Mouse (Mus musculus) embryonic facial prominence, embryonic 15.5 days (tissue): ENCODE results near the gene Gm1330. TPM values are rescaled to one million over a fixed set of nuclear protein-coding genes. Genes with fewer than 3 reads are reported as not detected.
"Not testable (repeated sequence)": the region's sequence is repeated elsewhere in the genome, so short reads cannot be mapped to it uniquely, and the experiment has no call there.

ENCODE experiments used
- ATAC-seq: fragments of 200-750 bp; cut with Nextera tagmentation; 2 replicates; pipeline ENCODE4 v1.8.0; 2017; ENCODE audit warnings: low read depth, moderate TSS enrichment; ENCODE audit not compliant: insufficient number of reproducible peaks, low FRiP score, low TSS enrichment
- H3K27ac ChIP-seq: fragments of 300-500 bp; sonication (generic); replicated peaks from 2 replicates; pipeline ENCODE4 v1.5.1; 2015; ENCODE audit warnings: mild to moderate bottlenecking, inconsistent platforms
- H3K27me3 ChIP-seq: fragments of 300-500 bp; sonication (generic); 2 replicates; pipeline ENCODE4 v1.6.1; 2015; ENCODE audit warnings: inconsistent platforms
- H3K36me3 ChIP-seq: fragments of 300-500 bp; sonication (generic); 2 replicates; pipeline ENCODE4 v1.6.1; 2015; ENCODE audit warnings: mild to moderate bottlenecking, inconsistent platforms
- H3K4me1 ChIP-seq: fragments of 300-500 bp; sonication (generic); 2 replicates; pipeline ENCODE4 v1.6.1; 2015; ENCODE audit warnings: inconsistent platforms
- H3K4me2 ChIP-seq: fragments of 300-500 bp; sonication (generic); replicated peaks from 2 replicates; pipeline ENCODE4 v1.6.1; 2015; ENCODE audit warnings: mild to moderate bottlenecking, inconsistent platforms
- H3K4me3 ChIP-seq: fragments of 300-500 bp; sonication (generic); replicated peaks from 2 replicates; pipeline ENCODE4 v1.5.1; 2015; ENCODE audit warnings: mild to moderate bottlenecking, inconsistent platforms
- H3K9ac ChIP-seq: fragments of 300-500 bp; sonication (generic); 2 replicates; pipeline ENCODE4 v1.6.1; 2015; ENCODE audit warnings: inconsistent platforms
- H3K9me3 ChIP-seq: fragments of 300-500 bp; sonication (generic); replicated peaks from 2 replicates; pipeline ENCODE4 v1.6.1; 2016; ENCODE audit warnings: inconsistent platforms
- WGBS: fragments of 180-500 bp; shearing (Covaris S2); methylation state at CpG from one replicate; pipeline ENCODE4 v1.1.7; 2015; 5-methylcytosine and 5-hydroxymethylcytosine counted together
- polyA plus RNA-seq: library from polyadenylated mRNA; unstranded; fragments of >200 nt; fragmentation: Nextera tagmentation; extraction: Ambion mirVana; gene quantifications from 2 replicates; pipeline ENCODE4 v1.2.1, GENCODE M21; 2015

The Gm1330 gene
- not detected in 2 replicates for polyA plus RNA-seq

DNA sequence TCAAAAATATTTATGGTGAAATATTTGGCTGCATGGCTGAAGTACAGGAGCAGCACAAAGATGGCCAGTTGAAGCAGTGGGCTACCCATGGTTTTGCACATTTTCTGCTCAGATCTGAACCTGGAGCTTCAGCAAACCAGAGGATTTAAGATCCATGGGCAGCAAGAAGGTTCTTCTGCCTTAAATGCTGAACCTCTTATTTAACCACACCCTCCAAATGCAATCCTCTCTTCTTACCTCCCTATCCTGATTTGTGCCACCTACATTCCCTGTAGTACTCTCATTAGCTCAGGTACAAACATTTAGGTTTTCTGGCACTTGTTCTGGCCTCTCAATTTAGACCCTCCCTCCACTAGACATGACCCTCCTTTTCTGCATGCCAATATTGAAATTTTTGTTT, at the start of gene Gm1330:
Gm1330 (minus strand) TSS at position 101 of the 400 bp plus-strand sequence.
- no peak within 1 kb of the TSS for H3K9ac ChIP-seq
- no peak for ATAC-seq
- H3K4me3 ChIP-seq = no peak within 1 kb of the TSS
- H3K9me3 ChIP-seq = 0 out of 2 replicates have a peak, but pooled peaks cover 3% of the 10 kb centered on the region
- no peaks in the 10 kb centered on the region for H3K27me3 ChIP-seq
- no peak within 1 kb of the TSS for H3K27ac ChIP-seq
- no peaks in the 10 kb centered on the region for H3K4me1 ChIP-seq
- H3K36me3 ChIP-seq = no peaks in the 10 kb centered on the region
- no peak within 1 kb of the TSS for H3K4me2 ChIP-seq

DNA sequence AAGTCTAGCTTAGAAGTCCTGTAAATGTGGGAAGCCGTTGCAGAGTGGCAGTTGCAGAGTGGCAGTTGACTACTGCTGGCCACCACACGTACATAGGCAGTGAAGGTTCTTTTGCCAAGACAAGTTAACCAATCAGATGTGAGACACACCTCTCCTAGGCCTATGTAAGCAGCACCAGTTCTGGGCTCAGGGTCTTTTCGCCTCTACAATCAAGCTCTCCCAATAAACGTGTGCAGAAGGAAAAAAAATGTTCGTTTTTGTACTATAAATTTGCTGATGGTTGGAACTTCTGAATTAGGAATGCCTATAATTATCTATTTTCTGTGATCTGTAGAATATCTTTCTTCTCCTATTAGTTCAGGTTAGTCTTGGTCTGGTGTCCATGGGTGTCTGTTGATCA, 14.1 kb upstream of the Gm1330 start, which contains the start of gene Gm10750:
Gm10750 (minus strand) TSS at position 101 of the 400 bp plus-strand sequence.
- not testable (repeated sequence) for ATAC-seq, H3K9me3 ChIP-seq, H3K27me3 ChIP-seq, H3K4me1 ChIP-seq, H3K9ac ChIP-seq, H3K4me2 ChIP-seq, H3K4me3 ChIP-seq, H3K36me3 ChIP-seq, H3K27ac ChIP-seq
- 80% methylated on average over 5 of the region's 5 CpGs for WGBS

DNA sequence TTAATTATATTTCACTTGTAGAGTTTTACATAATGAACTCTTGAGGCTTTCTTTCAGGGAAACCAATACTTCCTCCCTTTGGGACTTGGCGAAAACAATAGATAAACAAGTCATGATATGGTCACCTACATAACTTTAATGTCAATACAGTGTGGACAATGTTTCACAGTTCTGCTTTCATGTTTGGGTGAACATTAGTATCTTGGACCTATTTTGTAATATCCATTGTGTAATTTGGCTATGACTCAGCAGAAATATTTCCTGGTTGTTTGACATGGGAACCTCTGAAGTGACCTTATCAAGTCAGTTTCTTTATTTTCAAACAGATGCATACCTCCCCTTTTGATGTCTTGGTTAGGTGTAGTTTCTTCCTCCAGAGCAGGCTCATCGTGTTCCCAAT, 1.8 kb upstream of the Gm1330 start:
- no peak overlapping the region for H3K27ac ChIP-seq
- WGBS = 65% methylated on average over 2 of the region's 2 CpGs
- H3K9ac ChIP-seq = no peak overlapping the region
- H3K4me3 ChIP-seq = no peak overlapping the region
- no peak for ATAC-seq
- no peaks in the 10 kb centered on the region for H3K27me3 ChIP-seq
- H3K36me3 ChIP-seq = no peaks in the 10 kb centered on the region
- no peak overlapping the region for H3K4me2 ChIP-seq
- H3K9me3 ChIP-seq = 0 out of 2 replicates have a peak, but pooled peaks cover 3% of the 10 kb centered on the region
- no peaks in the 10 kb centered on the region for H3K4me1 ChIP-seq

DNA sequence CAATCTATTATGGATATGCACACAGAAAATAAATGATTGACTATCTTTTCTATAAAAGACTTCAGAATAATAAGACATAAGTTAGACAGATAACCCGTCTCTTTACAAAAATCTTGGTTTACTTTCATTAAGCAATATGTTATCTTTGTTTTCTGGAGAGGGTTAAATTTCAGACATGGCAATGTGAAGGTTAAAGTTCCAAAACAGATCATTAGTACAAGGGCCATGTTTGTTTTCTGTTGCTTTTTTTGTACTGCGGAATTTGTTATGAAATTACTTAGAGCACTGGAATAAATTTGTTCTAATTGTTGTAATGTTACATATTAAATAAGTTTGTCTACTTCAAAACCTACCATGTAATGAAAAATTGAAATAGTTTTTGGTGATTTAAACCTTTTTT, 7.9 kb downstream of the Gm1330 start:
- H3K27me3 ChIP-seq = no peaks in the 10 kb centered on the region
- H3K9me3 ChIP-seq = no peaks in the 10 kb centered on the region
- no peak overlapping the region for H3K4me2 ChIP-seq
- WGBS = 84% methylated on average over 2 of the region's 2 CpGs
- H3K9ac ChIP-seq = no peak overlapping the region
- H3K4me3 ChIP-seq = no peak overlapping the region
- no peaks in the 10 kb centered on the region for H3K4me1 ChIP-seq
- no peak overlapping the region for H3K27ac ChIP-seq
- no peak for ATAC-seq
- no peaks in the 10 kb centered on the region for H3K36me3 ChIP-seq

Other genes starting within 250 kb of the Gm1330 start
- gene Cst11, start 231.8 kb downstream of the Gm1330 start, polyA plus RNA-seq = not detected in 2 replicates
- 0.88 and 1.3 TPM in 2 replicates for gene 8030411F24Rik, start 221.2 kb downstream of the Gm1330 start, polyA plus RNA-seq
- gene Cst12, start 213.9 kb downstream of the Gm1330 start, polyA plus RNA-seq = not detected in 2 replicates
- gene Cst8, start 204.5 kb downstream of the Gm1330 start, polyA plus RNA-seq = not detected in 2 replicates
- not detected in 2 replicates for gene Cst13, start 183.2 kb downstream of the Gm1330 start, polyA plus RNA-seq
- gene Cst9, start 168.1 kb downstream of the Gm1330 start, polyA plus RNA-seq = not detected in 2 replicates
- not detected in 2 replicates for gene 9230104L09Rik, start 138.2 kb downstream of the Gm1330 start, polyA plus RNA-seq
- gene Cst3, start 127.6 kb downstream of the Gm1330 start, polyA plus RNA-seq = 534 and 540 TPM in 2 replicates
- not detected in 2 replicates for gene Gm10750, start 14.0 kb upstream of the Gm1330 start, polyA plus RNA-seq